Mouse (Mus musculus) cerebellum, adult 9-11 months (tissue): ENCODE data around the gene Tnfsf13b.
A peak's percentile ranks its signal among the peaks of the same experiment; 100 is the strongest.

ENCODE experiments used
- DNase-seq: peaks from one replicate; pipeline ENCODE4 v3.0.0; 2022

Gene Tnfsf13b

GRCm38 (mm10) chr8:10006156-10006985 is at the start of gene Tnfsf13b:
Gene Tnfsf13b (plus strand): TSS chr8:10006467.
- no peak for DNase-seq

GRCm38 (mm10) chr8:9958338-9958737 is 47.9 kb upstream of the Tnfsf13b start:
- no peak for DNase-seq

DNA sequence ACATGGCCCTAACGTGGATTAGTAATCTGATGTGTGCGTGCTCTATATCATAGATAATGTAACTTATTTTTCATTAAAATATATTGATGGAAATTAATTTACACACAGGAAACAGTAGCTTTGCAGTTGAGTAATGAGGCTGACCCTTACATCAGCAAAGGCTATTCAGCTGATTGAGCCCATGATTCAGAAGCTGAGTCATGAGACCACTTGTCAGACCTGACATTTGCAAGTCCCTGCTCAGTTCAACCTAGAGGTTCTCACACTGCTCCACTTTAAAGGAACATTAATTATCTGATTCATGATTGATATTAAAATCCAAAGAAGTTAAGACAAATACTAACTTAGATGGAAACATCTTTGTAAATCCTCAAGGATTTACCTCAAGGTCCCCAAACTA is 46.3 kb upstream of the Tnfsf13b start:
- DNase-seq: no peak

DNA sequence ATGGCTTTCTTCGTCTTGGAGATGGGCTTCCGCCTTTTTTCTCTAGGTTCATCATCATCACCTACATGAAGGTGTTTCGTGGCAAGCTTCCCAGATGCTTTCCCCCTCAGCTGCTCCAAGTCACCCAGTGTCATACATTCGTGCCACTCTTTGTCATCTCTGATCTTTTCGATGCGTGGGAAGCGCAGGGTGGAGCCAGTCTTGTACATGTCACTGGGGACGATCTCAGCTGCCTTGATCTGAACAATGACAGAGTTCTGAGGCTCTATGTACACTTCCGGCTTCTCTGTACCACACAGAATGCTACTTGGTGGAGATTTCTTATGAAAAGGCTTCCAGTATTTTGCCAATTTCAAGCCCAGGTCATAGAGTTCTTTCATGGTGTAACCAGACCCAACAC is 34.4 kb upstream of the Tnfsf13b start:
- DNase-seq: no peak

- DNase-seq: no peak
These were observed 31.0 kb upstream of the Tnfsf13b start for GRCm38 (mm10) chr8:9975276-9975675.

DNA sequence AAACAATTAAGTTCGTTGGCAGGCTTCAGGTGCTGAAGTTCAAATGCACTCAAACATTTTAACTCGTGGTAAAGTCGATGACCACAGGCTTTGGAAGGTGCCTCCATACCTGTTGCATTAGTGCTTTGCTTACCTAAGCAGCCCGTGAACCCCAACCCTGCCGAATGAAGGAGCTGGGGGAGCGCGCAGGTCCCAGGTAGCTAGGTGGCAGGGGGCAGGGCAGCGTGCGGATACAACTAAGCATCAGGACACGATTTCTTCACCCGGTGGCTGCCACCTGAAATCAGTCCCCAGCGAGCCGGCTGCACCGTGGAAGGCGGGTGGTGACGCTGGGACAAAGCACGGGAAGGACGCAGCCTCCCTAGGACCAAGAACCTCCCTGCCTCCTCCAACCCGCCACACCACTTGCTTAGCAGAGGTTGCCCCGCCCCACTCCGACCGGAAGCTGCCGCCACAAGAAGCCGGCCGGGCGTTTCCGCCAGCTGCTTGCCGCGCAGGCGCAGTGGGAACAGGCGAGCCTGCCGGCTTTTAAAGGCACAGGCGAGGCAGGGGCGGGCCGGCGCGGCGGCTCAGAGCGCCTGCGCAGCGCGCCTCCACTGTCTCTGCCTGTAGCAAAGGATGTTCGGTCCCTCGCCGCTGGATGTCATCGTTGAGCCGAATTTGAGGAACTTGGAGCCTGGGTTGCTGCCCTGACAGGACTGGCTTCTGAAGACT is 30.2 kb upstream of the Tnfsf13b start:
- peak; percentile 99 for DNase-seq

GRCm38 (mm10) chr8:9977016-9977415 is 29.3 kb upstream of the Tnfsf13b start:
- DNase-seq: peak; percentile 48

DNA sequence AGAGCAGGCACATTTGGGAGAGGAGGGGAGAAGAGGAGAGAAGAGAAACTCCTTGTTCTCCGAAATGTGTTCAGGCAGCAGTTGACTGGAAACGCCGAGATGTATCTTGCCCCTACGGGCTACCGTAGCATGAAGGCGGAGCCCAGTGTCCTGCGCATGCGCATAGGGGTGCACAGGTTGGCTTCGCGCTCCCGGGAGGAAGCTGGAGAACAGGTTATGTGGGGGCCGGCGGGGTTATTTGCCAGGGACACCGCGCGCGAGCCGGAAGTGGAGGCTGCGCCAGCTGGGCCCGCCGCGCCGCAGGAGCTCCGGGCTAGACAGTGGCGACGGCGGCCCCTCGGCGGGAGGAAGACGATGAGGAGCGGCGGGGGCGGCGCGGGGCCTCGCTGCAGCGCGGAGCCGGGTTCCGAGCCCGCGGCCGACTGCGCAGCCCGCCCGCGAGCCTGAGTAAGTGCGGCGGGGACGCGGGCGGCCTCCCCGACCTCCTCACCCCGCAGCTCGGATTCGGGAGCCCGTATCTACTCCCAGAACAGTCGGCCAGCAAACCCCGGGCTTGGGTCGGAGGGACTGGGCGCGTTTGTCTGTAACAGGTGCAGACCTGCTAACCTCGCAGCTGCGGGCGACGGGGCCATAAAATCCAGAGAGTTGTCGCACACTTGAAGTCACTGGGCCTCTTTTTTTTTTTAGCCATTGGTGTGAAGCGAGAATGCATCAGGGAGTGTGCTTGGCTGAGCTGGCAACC is 28.5 kb upstream of the Tnfsf13b start, which contains the start of the genes Lig4 and Abhd13:
Gene Lig4, minus strand, starts transcription at position 114 of the 742 bp plus-strand sequence.
Gene Abhd13, plus strand, starts transcription at position 135 of the 742 bp plus-strand sequence.
- DNase-seq: peak; percentile 98

GRCm38 (mm10) chr8:9978475-9979230 is 27.6 kb upstream of the Tnfsf13b start:
- peak; percentile 36 for DNase-seq

- no peak for DNase-seq
These were observed 26.5 kb upstream of the Tnfsf13b start for GRCm38 (mm10) chr8:9979746-9980145.

GRCm38 (mm10) chr8:9980188-9980587 is 26.1 kb upstream of the Tnfsf13b start:
- DNase-seq: no peak

- DNase-seq: no peak
These were observed 2.2 kb upstream of the Tnfsf13b start for GRCm38 (mm10) chr8:10004115-10004514.

DNA sequence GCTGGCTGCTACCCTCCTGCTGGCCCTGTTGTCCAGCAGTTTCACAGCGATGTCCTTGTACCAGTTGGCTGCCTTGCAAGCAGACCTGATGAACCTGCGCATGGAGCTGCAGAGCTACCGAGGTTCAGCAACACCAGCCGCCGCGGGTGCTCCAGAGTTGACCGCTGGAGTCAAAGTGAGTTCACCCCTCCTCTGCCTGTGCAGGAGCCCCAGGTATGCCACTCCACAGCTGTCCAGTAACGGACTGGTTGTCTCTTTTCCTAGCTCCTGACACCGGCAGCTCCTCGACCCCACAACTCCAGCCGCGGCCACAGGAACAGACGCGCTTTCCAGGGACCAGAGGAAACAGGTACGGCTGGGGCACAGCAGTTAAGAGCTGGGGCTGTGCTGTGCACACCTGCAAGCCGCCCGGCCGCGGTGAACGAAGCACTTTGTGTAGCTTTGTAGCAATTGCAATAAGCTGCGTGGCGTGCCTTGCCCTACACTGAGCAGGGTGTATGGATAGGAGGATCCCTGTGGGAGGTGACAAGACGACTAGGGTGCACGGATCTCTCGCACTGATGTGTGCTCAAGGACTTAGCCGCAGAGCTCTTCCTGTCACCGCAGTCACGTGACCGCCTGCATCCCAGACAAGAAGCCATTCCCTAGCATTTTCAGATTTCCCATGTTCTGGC is 856 bp downstream of the Tnfsf13b start:
- peak; percentile 54 for DNase-seq

DNA sequence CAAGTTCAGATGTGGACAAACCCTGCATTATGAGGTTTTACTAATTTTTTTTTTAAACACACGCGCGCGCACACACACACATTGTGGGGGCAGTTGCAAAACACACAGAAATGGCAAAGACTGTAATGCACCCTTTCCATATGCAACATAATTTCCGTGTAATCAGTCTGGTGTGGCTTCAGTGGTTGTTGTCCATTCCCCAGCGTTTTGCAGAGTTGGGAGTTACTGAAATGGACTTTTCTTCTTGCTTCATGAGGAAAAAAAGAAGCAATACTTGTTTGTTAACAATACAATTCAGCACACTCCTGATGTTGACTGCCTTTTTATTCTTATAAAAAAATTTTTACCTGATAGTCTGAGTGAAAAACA is 1.4 kb downstream of the Tnfsf13b start:
- no peak for DNase-seq

DNA sequence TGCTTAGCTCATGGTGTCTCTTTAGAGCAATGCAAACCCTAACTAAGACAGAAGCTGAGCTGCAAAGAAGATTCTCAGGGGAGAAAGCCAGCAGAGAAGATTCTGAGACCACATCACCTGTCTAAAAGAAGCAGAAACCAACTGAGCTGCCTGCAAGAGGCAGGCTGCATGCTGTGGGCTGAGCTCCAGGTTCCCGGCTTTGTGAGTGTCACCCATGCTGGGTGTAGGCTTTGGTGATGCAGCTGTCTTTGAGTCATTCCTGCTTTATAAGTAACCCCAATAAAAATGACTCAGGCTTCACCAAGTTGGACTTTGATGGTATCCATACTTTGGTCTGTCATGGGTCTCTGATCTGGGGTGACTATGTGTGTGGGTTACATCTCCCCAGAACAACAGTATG is 10.0 kb downstream of the Tnfsf13b start:
- DNase-seq: no peak

DNA sequence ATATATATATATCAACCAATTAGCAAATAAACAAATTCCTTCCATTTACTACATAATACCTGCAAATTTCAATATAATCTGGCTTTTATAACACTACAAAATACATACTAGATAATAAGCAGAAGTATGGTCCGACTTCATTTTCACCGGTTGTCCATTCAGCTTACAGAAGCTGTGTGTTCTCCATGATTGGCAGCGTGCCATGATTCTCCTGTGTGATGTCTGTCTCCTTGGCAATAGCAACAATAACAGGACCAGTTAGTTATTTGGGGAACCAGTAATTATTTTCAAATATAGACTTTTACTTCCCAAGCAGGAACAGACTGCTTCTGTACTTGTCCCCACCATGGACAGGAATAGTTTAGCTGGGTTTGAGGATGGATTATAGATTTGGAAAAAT is 11.0 kb downstream of the Tnfsf13b start:
- peak; percentile 10 for DNase-seq

- no peak for DNase-seq
These were observed 24.2 kb downstream of the Tnfsf13b start for GRCm38 (mm10) chr8:10030320-10031060.

- no peak for DNase-seq
These were observed 24.9 kb downstream of the Tnfsf13b start for GRCm38 (mm10) chr8:10031177-10031576.

DNA sequence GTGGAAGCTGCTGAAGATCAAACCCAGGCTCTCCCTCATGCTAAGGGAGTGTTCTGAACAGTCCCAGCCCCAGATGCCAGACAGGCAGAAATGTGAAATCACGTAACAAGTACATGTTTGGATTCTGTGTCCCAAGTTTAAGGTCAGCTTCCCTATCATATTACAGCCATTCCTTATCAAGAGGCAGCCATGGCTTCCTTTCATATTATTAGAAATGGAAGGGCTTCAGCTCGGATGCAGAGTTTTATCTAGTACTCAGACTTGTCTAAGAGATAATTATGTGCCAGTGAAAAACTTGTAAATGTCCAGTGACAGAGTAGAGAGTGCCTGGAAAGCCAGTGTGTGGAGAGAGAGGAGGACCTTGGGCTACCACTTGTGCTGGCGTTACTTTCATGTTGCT is 34.6 kb downstream of the Tnfsf13b start:
- DNase-seq: no peak

DNA sequence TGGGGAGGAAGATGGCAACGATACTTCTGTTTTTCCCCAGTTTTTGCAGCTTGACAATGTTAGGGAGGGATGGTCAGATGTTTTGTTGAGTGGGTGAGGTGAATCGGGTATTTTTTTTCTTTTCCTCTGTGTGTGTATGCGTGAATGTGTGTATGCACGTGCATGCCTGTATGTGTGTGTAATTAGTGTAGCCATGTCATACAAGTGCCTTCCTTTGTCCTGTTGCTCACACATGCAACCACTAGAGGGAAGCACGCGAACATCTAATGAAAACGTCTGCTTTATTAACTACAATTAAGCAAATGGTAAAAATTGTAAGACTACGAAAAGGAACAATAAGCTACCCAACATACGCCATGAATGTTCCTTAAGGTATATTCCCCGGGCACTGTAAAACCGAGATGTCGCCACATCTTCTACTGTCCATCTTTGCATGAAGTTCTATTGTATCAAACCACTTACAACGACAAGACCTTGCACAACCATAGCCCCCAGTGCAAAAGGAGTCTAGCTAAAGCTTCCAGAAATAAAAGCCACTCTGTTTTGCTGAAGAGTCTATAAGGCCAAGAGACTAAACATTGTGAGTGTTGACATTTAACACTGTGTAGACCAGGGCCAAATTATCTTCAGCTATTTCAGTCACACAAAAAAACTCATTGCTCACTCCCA is 37.7 kb downstream of the Tnfsf13b start:
- peak; percentile 16 for DNase-seq

GRCm38 (mm10) chr8:10045743-10046142 is 39.5 kb downstream of the Tnfsf13b start:
- no peak for DNase-seq
